Mouse (Mus musculus) R1 (cell line): ENCODE measurements at regions not wholly inside any gene's neighbourhood (a gene's known extent, or its start where the extent isn't known, plus 50 kb on each side); places are given as distances from the start of the nearest gene placed in this dataset.

Experiments used
- DNase-seq: peaks from one replicate; pipeline ENCODE4 v3.0.0-alpha.2; 2018; ENCODE audit warnings: low read depth, low spot score

DNA sequence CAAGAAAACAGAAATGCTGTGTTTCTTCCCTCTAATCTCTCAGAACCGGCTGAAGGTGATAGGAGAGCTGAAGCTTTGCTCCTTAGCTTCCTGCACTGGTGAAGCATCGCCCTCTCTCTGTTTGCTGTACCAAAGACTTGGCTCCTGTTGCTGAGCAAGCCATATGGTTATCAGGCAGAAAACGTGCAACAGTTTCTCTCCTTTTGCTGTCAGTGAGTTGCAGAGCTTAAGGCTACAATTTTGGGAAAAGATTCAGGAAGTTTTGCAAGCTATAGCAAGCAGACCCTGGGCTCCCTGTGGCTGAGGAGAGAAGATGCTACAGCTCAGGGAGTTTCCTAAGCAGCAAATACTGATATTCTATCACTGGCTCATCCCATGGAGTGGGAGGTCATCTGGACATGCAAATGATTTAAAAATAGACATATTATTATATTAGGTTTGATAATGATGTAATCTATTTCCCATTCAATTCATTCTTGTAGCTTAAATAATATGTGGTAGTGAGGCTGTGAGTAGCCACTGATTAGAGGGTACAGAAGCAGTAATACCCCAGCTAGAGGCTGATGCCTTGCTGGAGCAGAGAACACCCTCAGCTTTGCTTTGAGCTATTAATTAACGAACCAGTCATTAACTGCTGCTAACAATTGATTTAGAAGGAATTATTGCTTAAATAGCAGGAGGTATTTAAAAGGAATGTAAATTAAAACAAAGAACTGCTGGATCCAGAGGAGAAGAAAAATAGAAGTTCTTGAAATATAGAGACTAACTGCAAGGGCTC is 240.1 kb upstream of the Emcn start:
- DNase-seq = no peak

DNA sequence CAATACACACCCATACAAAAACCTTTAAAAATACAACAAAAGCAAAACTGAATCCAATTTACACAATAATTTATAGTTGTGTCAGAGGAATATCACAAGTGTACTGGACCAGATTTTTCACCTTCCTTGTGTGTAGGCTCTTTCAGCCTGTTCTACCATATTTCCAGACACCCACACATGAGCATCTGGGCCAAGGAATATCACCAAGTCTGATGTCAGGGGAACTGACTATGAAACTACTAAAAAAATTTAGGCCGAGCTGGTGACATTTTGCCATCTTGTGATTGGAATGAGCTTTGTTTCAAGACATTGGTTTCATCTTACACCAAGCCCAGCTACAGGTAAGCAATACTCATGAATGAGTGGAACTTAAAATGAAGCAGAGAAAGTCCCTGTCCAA is 234.9 kb upstream of the Emcn start:
- no peak for DNase-seq

DNA sequence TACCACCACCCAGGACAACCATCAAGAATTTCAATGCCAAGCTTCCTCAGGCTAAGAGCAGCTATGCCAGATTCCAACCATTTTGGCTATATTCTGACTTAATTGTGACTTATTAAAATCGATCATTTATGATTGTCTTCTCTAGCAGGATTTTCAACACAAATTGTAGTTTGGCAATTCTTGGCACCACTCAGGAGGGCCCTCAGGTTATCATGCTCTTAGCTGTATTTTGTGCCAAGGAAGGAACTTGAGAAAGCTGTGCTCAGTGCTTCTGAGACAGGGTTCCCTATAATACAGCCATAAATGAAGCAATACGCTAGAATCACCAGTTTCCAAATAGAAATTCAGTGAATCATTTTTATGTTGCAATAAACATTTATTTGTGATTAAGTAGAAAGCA is 232.7 kb upstream of the Emcn start:
- no peak for DNase-seq

DNA sequence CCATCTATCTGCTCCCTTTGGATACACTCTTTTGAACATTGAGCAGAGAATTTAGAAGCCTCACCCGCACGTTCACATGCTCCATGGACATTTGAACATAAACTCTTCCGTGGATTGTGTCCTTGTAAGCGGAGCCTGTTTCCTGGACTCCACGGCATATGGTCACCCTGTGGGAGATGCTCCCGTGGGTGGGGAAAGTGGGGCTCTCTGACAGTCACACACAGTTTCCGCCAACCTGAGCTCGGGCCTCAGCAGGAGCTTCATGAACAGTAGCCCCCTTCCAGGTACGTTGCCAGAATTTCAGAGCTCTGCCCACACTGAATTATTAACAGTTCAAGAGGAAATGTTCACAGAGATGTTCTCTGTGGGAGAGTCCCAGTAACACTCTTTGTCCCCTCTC is 231.1 kb upstream of the Emcn start:
- DNase-seq = no peak

DNA sequence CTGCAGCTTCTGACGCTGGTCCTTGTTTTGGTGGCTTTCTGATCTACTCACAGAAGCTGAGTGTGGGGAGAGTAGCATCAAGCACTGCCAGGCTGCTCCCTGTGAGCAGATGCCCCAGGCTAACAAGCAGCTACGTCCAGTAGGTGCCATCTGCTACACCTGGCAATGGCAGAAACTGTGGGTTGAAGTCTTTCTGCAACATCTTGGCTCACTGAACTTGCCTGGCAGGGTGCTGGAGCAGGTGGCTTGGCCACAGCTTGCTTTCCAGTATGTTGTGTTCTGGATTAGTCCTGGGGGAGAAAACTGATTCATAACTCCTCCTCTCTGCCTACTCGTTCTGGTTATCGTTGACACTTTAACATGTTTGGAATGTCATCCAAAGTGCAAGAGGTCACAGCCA is 230.4 kb upstream of the Emcn start:
- DNase-seq = no peak

DNA sequence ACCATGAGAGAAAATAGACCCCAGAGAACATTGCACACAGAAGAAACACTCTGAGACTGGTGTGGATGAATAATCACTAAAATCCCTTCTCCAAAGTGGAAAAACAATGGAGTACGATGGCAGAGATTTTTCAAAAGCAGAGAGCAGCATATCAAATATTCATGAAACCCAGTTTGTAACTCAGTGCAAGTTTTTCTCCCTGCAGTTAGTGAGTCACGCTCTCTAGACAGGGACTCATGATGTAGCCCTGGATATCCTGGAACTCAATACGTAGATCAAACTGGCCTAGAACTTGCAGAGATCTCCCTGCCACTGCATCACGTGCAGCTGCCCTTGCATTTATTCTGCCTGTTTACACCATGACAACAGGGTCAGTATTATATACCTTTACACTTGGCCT is 210.9 kb upstream of the Emcn start:
- no peak for DNase-seq

DNA sequence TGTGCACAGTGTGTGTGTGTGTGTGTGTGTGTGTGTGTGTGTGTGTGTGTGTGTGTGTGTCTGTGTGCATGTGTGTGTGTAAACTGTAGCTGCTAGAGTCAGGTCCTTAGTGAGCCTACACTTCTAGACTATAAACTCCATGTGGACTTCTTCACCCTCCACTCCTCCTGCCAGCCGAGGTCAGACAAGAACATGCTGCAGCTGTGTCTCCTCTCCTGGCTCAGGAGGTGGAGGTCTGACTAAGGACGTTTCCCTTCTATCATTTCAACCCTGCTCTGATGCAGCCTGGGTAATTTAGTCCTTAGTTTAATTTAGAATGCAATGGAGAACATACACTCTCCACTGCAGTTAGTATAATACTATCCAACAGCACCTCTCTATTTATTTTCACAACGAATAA is 198.8 kb upstream of the Emcn start:
- DNase-seq = no peak

DNA sequence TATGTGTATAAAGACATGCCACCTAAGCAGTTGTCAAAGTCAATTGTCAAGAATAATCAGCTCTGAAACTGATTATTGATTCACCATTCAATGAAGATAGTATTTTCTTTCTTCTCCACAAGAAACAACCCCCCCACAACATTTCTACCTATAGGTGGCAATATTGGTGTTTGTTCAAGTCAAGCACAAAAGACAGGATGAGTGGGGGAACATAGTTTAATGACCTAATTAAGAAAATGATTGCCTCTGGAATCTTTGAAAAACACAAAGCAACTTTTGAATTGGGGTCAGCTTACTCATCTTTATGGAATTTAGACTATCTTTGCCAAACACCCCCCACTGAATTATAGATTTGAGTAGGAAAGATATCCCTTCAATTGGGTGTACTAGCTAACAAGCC is 194.8 kb upstream of the Emcn start:
- DNase-seq = no peak

DNA sequence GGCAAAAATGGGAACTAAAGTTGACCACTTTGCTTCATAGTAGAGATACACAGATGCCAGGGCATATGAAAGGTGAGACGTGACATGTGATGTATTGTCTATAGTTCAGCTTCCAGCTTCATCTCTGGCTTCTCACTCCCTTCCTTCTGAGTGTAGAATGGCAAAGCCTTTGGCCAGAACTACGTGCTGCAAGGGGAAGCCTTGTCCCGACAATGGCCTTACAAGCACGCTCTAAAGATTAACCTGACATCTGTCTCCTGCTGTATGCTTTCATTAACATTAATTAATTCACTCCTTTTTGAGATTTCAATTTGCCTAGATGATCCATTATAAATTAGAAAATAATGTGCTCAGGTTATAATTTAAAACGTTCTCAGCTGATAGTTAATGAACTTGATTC is 193.5 kb upstream of the Emcn start:
- DNase-seq = no peak

DNA sequence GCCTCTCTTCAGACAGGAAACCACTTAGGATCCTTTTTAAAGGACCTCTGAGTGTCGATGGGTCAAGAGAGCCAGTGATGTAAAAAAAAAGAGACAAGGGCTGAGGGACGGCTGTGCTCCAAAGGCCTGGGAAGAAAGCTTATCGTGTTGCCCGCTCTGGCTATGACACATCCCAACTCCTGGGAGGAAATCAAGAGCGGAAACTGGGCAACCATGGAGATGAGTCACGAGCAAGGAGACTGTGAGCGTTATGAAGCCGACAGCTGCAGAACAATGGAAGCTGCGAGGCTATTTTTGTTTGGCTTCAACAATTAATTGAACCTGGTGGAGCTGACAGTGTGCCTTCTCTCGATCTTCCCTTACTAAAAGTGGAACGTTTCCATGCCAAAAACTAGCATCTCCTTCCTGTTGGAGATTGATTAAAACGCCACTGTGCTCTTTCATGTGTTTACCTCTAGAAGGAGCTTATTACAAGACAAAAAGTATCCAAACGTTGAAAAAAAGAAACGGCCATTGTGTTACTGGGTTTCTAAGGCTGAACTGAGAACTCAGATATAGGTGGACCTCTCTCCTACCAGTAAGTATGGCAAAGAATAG is 190.4 kb upstream of the Emcn start:
- peak; percentile 5 for DNase-seq

DNA sequence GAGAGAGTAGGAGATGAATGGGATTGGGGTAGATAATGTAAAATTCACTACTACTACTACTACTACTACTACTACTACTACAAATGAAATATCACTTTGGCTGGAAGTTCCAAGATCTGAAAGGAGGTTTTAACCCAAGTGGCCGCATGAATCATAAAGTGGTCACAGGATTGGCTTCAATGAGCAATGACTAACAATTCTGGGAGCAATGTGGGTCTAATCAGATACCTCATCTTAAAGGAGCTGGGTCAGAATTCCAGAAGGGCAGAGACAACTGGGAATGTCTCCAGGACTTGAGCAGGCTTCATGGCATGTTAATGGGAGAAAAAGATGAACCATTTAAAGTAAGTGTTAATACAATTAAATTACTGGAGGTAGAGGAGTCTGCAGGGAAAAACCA is 189.4 kb upstream of the Emcn start:
- DNase-seq = no peak

DNA sequence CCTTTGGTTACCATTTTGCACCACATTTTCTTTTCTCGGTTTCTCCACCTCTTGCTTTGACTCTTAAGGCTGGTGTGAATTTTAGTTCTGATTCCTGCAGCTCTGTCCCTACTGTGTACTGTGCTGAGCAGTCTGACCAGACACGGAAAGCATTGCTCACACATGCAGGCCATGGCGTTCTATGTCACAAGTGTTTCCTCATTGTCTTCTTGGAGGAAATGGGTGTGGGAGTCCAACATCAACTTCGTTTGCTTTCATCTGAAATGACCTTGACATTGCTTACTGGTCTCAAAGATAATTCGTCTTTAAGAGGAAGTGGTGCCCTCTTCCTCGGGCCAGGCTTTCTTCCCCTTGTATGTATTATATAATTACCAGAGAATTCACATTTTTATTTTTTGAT is 187.6 kb upstream of the Emcn start:
- DNase-seq = peak; percentile 9

DNA sequence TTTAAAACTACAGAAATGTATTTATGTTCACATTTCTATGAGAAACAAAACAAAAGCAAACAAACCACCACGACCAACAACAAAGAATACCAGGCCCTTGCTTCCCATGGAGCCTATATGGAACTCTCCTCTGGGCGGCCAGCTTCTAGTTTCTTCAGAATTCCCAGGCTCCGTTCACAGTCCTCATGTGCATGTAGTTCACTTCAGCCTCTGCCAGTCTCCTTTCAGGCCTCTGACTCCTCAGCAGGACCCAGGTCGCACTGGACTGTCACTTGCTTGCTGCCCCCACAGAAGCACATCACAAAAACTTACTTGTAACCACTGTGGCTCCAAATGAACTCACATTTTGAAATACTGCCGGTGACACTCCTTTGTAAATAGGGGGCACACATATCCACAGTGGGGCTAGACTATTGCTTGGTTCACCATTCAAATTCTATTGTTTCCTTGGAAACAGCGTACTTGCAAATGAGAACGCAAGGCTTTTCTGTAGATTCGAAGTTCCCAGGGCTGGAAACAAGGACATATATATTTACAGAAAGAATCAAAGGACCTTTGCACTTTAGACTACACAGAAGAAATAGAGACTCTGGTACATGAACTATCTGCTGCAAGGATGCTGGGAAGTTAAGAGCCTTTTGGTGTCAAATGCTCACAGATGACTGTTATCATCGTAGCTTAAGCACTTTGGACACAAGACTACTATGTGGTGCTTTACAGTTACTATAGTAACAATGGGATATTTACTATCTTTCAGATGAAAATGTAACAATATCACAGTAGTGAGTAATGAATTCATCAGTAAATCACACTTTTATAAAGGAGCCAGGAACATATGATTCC is 186.4 kb upstream of the Emcn start:
- DNase-seq = peak; percentile 5

DNA sequence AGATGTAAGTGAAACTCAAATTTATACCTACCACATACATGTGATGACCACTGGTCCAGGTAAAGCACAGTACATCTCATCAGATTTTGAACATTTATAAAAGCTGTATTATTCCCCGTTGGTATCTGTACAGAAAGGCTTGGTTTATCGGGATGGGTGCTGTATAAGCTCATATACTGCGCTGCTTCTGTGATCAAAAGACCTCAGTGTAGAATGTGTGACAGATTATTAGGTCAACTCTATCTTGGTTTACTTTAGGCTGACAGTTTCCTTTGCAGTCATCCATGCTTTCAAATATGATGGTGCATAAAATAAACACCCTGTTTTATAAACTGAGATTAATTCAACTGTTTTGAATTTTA is 185.8 kb upstream of the Emcn start:
- no peak for DNase-seq

DNA sequence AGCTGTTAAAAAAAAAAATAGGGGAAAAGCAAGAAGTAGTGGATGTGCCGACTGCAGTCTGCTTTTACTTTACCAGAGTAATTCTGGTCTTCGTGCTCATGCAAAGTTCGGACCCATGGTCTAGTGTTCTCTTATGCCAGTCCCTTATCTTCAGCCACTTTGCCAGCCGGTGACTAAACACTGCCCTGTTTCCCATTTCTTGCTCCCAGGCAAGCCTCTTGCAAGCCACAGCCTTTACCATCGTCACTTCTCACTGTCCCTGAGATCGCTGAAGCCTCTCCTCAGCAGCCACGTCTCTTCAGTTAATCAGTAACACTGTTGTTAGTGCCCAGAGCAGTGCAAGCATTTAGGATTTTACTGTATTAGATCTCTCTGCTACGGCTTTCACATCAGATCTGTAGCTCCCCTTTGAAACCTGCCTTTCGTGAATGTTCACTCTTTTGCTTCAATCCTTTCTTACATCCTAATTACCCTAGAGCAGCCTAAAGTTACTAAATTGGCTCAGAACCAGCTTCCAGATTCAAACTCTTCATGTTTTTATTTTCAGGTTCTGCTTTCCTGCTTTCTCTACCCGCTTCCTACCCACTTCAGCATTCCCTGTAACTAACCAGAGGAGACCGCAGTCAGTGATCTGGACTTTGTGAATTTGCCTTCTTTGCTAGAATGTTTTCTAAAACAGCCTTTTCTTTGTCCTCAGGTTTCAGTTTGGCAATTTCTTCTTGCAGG is 184.5 kb upstream of the Emcn start:
- no peak for DNase-seq

DNA sequence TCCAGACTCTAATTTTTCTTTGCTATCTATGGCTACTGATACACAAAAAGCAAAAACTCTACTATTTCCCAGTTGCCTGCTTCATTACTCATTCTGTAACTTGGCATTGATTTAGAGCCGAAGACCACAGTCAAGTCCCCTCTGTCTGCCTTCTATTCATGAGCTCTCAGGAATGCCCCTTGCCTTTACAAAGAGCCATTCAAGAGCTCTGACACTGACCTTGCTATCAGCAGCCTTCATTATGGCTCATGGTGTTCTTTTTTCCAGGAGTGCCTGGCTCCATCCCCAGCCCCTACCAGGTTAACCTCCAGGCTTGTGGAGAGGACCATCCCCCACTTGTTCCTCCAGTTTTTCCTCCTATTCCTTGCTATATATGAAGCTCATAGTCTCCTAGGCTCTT is 151.8 kb upstream of the Emcn start:
- no peak for DNase-seq

DNA sequence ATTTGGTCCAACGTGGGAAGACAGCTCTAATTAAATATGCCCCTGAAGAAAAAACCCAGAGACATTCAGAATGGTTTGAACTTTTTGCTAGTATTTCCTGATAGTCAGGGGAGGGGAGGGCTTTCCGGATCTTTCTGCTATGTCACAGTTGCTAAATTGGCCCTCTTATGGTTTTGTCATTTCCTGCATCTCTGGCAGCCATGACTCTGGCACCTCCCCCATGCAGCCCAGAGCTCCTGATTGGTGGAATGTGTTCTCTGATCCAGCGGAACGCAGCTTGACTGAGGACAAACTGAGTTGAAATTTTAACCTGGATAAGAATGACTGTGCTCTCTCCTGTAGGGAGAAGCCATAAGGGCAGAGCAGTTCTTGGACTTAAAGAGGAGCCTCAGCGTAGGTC is 150.4 kb upstream of the Emcn start:
- no peak for DNase-seq

DNA sequence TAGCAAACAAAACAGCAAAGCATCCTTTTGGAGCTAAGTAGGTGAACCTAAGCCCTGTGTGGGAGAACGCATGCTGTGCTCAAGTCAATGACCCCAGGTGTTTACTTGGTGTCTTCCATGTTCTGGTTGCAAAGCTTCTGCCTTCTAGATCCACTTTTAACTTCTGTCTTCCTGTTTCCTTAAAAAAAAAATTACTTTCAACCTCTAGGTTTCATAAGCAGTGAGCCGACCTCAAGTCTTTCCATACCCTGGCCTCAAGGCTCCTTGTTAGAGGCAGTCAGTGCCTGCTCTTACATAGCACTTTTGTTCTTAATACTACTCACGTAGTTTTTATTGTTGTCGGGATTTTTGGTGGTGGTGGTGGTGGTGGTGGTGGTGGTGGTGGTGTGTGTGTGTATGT is 149.9 kb upstream of the Emcn start:
- no peak for DNase-seq

DNA sequence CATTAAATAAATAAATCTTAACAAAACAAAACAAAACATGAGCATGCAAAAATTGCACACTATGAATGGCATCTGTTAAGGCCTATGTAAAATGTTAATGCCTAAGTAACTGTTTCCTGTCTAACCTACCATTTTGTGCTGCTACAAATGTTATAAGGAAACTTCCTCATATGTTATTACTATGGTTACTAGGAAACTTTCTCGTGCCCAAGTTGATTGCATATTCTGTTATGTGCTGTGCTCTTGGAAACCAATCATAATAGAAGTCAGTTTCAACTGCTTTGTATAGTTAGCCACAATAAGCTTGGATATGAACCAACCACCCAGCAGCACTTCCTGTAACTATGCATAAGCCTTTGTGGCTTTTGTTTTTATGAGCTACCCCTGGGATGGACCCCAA is 147.0 kb upstream of the Emcn start:
- no peak for DNase-seq

DNA sequence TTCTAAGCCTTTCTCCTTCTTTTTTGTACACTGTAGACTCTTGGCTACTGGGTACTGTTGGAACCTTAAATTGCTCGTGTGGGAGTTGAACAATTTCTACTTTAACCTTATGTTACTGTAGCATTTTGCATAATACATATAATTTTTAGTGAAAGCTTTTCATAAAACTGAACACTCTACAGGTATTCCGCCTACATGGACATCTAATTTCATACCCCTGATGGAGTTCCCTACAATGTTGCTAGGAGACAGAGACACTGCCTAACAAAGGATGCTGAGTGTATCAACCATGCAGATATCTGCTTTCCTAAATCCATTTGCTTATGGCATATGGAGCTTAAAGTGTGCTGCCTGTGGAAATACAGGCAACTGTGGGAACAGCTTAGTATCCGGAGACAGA is 129.2 kb upstream of the Emcn start:
- no peak for DNase-seq

DNA sequence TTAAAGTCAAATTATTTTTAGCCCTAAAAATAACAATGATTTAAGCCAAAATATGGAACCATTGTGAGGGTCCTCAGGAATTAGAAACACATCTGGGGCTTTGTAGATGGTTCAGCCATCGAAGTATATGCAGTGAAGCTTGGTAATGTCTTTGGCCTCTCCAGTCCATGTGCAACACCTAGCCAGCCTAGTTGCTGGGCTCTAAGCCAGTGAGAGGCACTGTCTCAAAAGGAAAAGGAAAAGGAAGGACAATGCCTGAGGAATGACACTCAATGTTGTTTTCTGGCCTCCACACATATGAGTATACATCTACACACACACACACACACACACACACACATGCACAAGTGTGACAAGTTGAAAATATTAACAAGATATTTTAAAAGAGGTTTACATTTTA is 124.8 kb upstream of the Emcn start:
- no peak for DNase-seq

DNA sequence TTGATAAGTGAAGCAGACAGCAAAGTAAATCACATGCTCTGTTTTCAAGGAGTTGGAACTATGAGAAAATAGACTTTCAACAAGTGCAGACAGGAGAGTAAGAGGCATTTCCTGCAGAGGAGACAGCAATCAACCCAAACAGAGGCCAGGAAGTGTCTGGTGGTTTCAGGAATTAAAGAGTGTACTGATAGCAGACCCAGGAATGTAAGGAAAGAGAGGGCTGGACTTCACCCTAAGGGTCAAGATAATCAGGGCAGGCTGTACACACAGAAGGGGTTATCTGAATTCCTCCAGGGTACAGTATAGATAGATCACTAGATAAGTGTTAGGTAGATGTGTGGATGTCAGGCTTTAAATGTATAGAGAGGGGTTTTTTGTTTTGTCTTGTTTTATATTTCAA is 123.6 kb upstream of the Emcn start:
- DNase-seq = no peak
